Mouse (Mus musculus) hindbrain, postnatal 0 days (tissue): ENCODE measurements around the gene Cst6. TPM values are rescaled to one million over a fixed set of nuclear protein-coding genes. Genes with fewer than 3 reads are reported as not detected.

Experiments
- ATAC-seq: fragments of 200-750 bp; cut with Nextera tagmentation; 2 replicates; pipeline ENCODE4 v1.8.0; 2017; ENCODE audit warnings: mild to moderate bottlenecking, moderate TSS enrichment, moderate library complexity
- DNase-seq: peaks from one replicate; pipeline ENCODE4 v3.0.0-alpha.2; 2015; ENCODE audit warnings: low spot score
- H3K27ac ChIP-seq: fragments of 300-500 bp; sonication (generic); 2 replicates; pipeline ENCODE4 v1.5.1; 2014; ENCODE audit warnings: mild to moderate bottlenecking
- H3K27me3 ChIP-seq: fragments of 300-500 bp; sonication (generic); 2 replicates; pipeline ENCODE4 v1.6.1; 2014; ENCODE audit warnings: low read length, mixed read lengths; ENCODE audit not compliant: insufficient read depth
- H3K36me3 ChIP-seq: fragments of 300-500 bp; sonication (generic); 2 replicates; pipeline ENCODE4 v1.6.1; 2014; ENCODE audit warnings: low read length, mixed read lengths; ENCODE audit not compliant: insufficient read depth
- H3K4me1 ChIP-seq: fragments of 300-500 bp; sonication (generic); 2 replicates; pipeline ENCODE4 v1.6.1; 2014; ENCODE audit warnings: antibody characterized with exemption, low read length, mixed read lengths; ENCODE audit not compliant: insufficient read depth
- H3K4me2 ChIP-seq: fragments of 300-500 bp; sonication (generic); 2 replicates; pipeline ENCODE4 v1.6.1; 2014; ENCODE audit warnings: low read depth, mild to moderate bottlenecking, low read length, moderate library complexity, mixed read lengths
- H3K4me3 ChIP-seq: fragments of 300-500 bp; sonication (generic); 2 replicates; pipeline ENCODE4 v1.5.1; 2014; ENCODE audit warnings: low read length
- H3K9ac ChIP-seq: fragments of 300-500 bp; sonication (generic); replicated peaks from 2 replicates; pipeline ENCODE4 v1.6.1; 2014; ENCODE audit warnings: mild to moderate bottlenecking, low read length, moderate library complexity, mixed read lengths
- H3K9me3 ChIP-seq: fragments of 300-500 bp; sonication (generic); 2 replicates; pipeline ENCODE4 v1.6.1; 2016; ENCODE audit warnings: low read length, mixed read lengths
- CTCF ChIP-seq: IDR thresholded peaks from 2 replicates; pipeline ENCODE4 v1.5.1; 2016; ENCODE audit warnings: antibody characterized with exemption, control low read depth, low read depth
- WGBS: fragments of 180-500 bp; shearing (Covaris S2); extraction: QIAGEN DNeasy Blood & Tissue Kit; methylation state at CpG from one replicate; pipeline ENCODE4 v1.1.7; 2014; 5-methylcytosine and 5-hydroxymethylcytosine counted together
- polyA plus RNA-seq: library from polyadenylated mRNA; unstranded; fragments of >200 nt; fragmentation: Nextera tagmentation; extraction: Ambion mirVana; gene quantifications from 2 replicates; pipeline ENCODE4 v1.2.1, GENCODE M21; 2015
- total RNA-seq: library from RNA; depleted of rRNA; stranded (reverse); fragments of >200 nt; gene quantifications from 2 replicates; pipeline ENCODE4 v1.2.3, GENCODE M21; 2014

Gene Cst6
- total and polyA plus RNA-seq, 2 experiments from 2014 or later, result 9.8 to 16.1 TPM

GRCm38 (mm10) chr19:5370932-5371331 lies 21.6 kb upstream of the Cst6 start:
- Histone ChIP-seq H3K4me3 (no peak overlapping the region), H3K36me3 (peaks cover 36% of the 10 kb centered on the region), H3K27me3 (no peaks in the 10 kb centered on the region), H3K27ac (no peak overlapping the region), H3K9ac (no peak overlapping the region), H3K9me3 (no peaks in the 10 kb centered on the region), H3K4me2 (no peak overlapping the region), H3K4me1 (peaks cover 9% of the 10 kb centered on the region; the same call in 1 of the 2 replicates)
- TF ChIP-seq CTCF, result peak; percentile 55
- ATAC-seq (no peak), DNase-seq (no peak)
- WGBS, result 84% methylated on average over 3 of the region's 3 CpGs

GRCm38 (mm10) chr19:5367455-5367854 lies 18.1 kb upstream of the Cst6 start:
- Histone ChIP-seq H3K9me3 (no peaks in the 10 kb centered on the region), H3K36me3 (peaks cover 50% of the 10 kb centered on the region), H3K4me1 (peaks cover 14% of the 10 kb centered on the region; the same call in 1 of the 2 replicates), H3K9ac (peak overlapping the region; percentile 75), H3K4me3 (peak overlapping the region; percentile 94), H3K27ac (peak overlapping the region; percentile 92; the same call in 1 of the 2 replicates), H3K27me3 (no peaks in the 10 kb centered on the region), H3K4me2 (peak overlapping the region; percentile 95)
- WGBS, result 12% methylated on average over 11 of the region's 11 CpGs
- TF ChIP-seq CTCF, result peak; percentile 39
- ATAC-seq (no peak), DNase-seq (no peak)

DNA sequence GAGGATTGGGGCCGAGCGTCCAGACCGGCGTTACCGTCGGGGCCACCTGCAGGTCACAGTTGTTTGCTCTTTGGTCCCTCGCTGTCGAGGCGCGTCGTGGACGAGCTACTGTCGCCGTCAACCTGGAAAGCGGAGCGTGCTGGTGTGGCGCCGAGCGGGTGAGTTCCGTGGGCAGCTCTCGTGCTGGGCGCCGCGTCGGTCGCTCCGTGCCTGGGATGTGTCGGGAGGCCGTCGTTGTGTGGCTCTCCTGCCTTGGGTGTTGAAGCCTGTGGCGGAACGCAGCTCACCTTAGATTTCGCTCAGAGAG lies 17.6 kb upstream of the Cst6 start, which contains the start of gene Banf1:
TSS of gene Banf1 (minus strand) at position 116 of the 307 bp plus-strand sequence.
- H3K9me3 ChIP-seq, result no peaks in the 10 kb centered on the region
- no peak for DNase-seq
- peak within 1 kb of the TSS; percentile 75 for H3K9ac ChIP-seq
- peak within 1 kb of the TSS; percentile 94 for H3K4me3 ChIP-seq
- peaks cover 46% of the 10 kb centered on the region for H3K36me3 ChIP-seq
- peak; percentile 9; the same call in 1 of the 2 replicates for ATAC-seq
- H3K27ac ChIP-seq, result peak within 1 kb of the TSS; percentile 92
- H3K27me3 ChIP-seq, result no peaks in the 10 kb centered on the region
- peak within 1 kb of the TSS; percentile 95 for H3K4me2 ChIP-seq
- H3K4me1 ChIP-seq, result peaks cover 14% of the 10 kb centered on the region; the same call in 1 of the 2 replicates
- no peak for TF ChIP-seq CTCF
- WGBS, result under 1% methylated on average over 33 of the region's 33 CpGs

- Histone ChIP-seq H3K9ac (peak within 1 kb of the TSS; percentile 75), H3K9me3 (no peaks in the 10 kb centered on the region), H3K27me3 (no peaks in the 10 kb centered on the region), H3K36me3 (peaks cover 42% of the 10 kb centered on the region), H3K4me1 (peaks cover 14% of the 10 kb centered on the region; the same call in 1 of the 2 replicates), H3K4me3 (peak within 1 kb of the TSS; percentile 94), H3K27ac (peak within 1 kb of the TSS; percentile 92), H3K4me2 (peak within 1 kb of the TSS; percentile 95)
- DNase-seq, result peak; percentile 98
- ATAC-seq, result peak; percentile 96
- WGBS, result under 1% methylated on average over 88 of the region's 92 CpGs
- peak; percentile 37; the same call in 1 of the 2 replicates for TF ChIP-seq CTCF
Observed at GRCm38 (mm10) chr19:5366175-5367052, 17.0 kb upstream of the Cst6 start, which contains the start of gene Eif1ad. Gene Eif1ad (plus strand): TSS chr19:5366741.

- Histone ChIP-seq H3K4me1 (peaks cover 14% of the 10 kb centered on the region; the same call in 1 of the 2 replicates), H3K4me2 (peak overlapping the region; percentile 95), H3K4me3 (peak overlapping the region; percentile 94), H3K27ac (peak overlapping the region; percentile 92), H3K27me3 (no peaks in the 10 kb centered on the region), H3K9me3 (no peaks in the 10 kb centered on the region), H3K9ac (peak overlapping the region; percentile 75), H3K36me3 (peaks cover 40% of the 10 kb centered on the region)
- TF ChIP-seq CTCF, result no peak
- WGBS, result 16% methylated on average over 11 of the region's 11 CpGs
- no peak; the same call in 1 of the 2 replicates for ATAC-seq
- no peak for DNase-seq
Observed at GRCm38 (mm10) chr19:5365751-5366150, 16.4 kb upstream of the Cst6 start.

DNA sequence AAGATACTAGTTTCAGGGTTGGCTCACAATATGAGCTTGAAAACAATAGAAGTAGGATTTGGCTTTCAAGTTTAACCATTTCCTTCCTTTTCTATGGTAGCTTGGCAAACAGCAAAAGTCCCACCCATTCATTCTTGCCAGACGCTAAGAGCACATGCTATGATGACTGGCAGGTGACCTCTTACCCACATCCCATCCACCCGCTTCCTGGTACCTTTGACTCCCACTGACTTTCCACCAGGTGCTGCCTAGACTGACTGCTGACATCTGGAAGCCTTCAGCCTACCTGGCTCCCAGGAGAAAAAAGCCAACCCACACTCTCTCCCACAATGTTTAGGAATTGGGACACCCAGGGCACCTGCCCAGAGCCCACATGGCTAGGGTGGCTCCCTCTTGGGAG lies 14.8 kb upstream of the Cst6 start:
- TF ChIP-seq CTCF, result no peak
- Histone ChIP-seq H3K4me2 (no peak overlapping the region), H3K9me3 (no peaks in the 10 kb centered on the region), H3K27me3 (no peaks in the 10 kb centered on the region), H3K36me3 (peaks cover 23% of the 10 kb centered on the region), H3K9ac (no peak overlapping the region), H3K4me3 (no peak overlapping the region), H3K27ac (no peak overlapping the region), H3K4me1 (peaks cover 14% of the 10 kb centered on the region; the same call in 1 of the 2 replicates)
- DNase-seq (no peak), ATAC-seq (no peak)
- 91% methylated on average over 2 of the region's 2 CpGs for WGBS
